Mouse (Mus musculus) hindlimb bud, embryonic 11.5 days (tissue): ENCODE measurements around the gene Uggt2.

Experiments used
- DNase-seq: peaks from one replicate; pipeline ENCODE4 v3.0.0-alpha.2; 2012; ENCODE audit warnings: low read depth, low spot score; ENCODE audit errors: extremely low spot score

Uggt2 gene

DNA sequence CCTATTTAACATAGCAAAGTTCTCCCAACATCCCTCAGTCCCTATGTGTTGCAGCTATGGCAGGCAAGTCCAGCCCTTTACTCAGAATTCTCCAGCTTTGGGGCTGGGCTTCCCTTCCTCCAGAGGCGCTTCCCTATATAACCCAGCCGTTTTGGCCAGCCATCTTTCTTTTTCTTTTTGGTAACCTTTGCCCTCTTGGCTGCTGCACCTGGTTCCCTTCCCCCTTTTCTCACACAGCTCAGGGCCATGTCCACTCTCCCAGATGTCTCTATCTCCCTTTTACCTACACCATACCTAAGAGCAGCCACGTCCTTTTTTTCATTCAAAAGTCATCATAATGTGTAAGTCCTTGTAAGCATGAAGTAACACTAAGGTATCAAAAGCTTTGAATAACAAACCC is 163.0 kb downstream of the Uggt2 start:
- no peak for DNase-seq
